Mouse (Mus musculus): ENCODE data around the gene Fem1a. TPM values are rescaled to one million over a fixed set of nuclear protein-coding genes. Genes with fewer than 3 reads are reported as not detected.
A peak's percentile ranks its signal among the peaks of the same experiment; 100 is the strongest.

Fem1a gene
- total and polyA plus RNA-seq, 3 experiments: 16.6 to 26.0 (median 17.5) TPM

DNA sequence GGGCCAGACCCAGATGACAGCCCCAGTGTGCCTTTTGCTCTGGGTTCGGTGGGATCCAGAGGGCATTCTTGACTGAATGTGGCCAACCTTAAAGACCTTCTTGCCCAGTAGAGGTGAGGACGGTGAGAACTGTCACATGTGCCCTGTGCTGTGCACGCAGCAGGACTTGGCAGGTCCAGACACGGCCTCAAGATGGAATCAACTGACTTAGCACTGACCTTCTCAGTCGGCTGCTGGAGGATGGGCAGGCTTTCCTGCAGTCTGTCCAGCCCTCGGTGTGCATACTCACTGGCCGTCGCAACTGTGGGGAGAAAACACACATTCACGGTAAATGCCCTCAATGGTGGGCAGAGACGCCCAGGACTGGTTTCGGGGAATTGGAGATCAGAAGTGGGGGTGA, 29.4 kb downstream of the Fem1a start:
- in situ Hi-C loops (cut with MboI; ENCODE audit: low pct_ligation_motif_present, low pct_unique_long_range_greater_than_20kb, low sequenced_read_pairs): no loop called here

DNA sequence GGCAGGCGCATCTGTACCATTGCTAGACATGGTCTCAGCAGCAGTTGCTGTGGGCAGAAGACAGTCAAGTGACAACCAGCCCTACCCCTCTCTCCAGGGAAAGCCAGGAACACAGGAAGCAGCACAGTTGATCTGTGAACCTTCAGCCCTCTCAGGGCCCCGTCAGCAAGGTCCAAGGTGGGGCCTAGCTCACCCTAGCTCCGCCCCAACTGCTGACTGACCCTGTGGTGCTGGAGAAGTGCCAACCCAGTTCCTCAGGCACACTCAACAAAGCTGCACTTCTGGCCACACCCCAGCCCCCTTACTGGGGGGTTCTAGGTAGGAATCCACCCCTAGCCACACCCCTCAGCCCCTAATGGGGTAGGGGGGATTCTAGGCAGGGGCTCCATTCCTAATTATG, 31.2 kb downstream of the Fem1a start:
- Histone ChIP-seq H3K27me3 (replicated peaks) (no peaks in the 10 kb centered on the region), H3K4me1 (ENCODE audit: control insufficient read depth in 1 of 2, insufficient read depth in 2 of 2) (peaks cover 21 to 53% of the 10 kb centered on the region in 2 experiments), H3K9me3 (replicated peaks; ENCODE audit: low read length) (no peaks in the 10 kb centered on the region), H3K27ac (ENCODE audit: insufficient read depth, low read depth) (no peak overlapping the region), H3K4me3 (replicated peaks in 1 of 3; ENCODE audit: low read depth in 2 of 3, low read length in 2 of 3, poor library complexity in 1 of 3) (peak overlapping the region in 1 of 3 experiments; percentile 4), H3K79me2 (replicated peaks; ENCODE audit: control insufficient read depth, extremely low read depth, insufficient read depth, poor library complexity, severe bottlenecking) (no peaks in the 10 kb centered on the region), H3K9ac (ENCODE audit: insufficient read depth, low read depth) (no peak overlapping the region), H3K36me3 (replicated peaks in 1 of 2; ENCODE audit: control insufficient read depth in 1 of 2, insufficient read depth in 1 of 2, low read length in 1 of 2) (peaks cover 32 to 44% of the 10 kb centered on the region in 2 experiments), H3K4me2 (ENCODE audit: insufficient read depth, low read depth, poor library complexity, severe bottlenecking) (no peak overlapping the region)
- no peak for DNase-seq (ENCODE audit: extremely low read depth)
- dilution Hi-C loops (cut with MboI; ENCODE audit: extremely low pct_ligation_motif_present, extremely low pct_unique_long_range_greater_than_20kb, low sequenced_read_pairs) (no loop called here), in situ Hi-C loops (cut with MboI; ENCODE audit: low pct_ligation_motif_present, low pct_unique_long_range_greater_than_20kb, low sequenced_read_pairs) (no loop called here)
- TF ChIP-seq EP300 (IDR thresholded peaks at IDR 0.05; ENCODE audit: low read length) (no peak), ELF1 (IDR thresholded peaks at IDR 0.05; ENCODE audit: low read depth, low read length) (no peak), RCOR1 (conservative IDR thresholded peaks at IDR 0.05; ENCODE audit: low read depth, low read length) (no peak), POLR2A (IDR thresholded peaks at IDR 0.05; ENCODE audit: low read depth, low read length) (no peak), SMC3 (IDR thresholded peaks at IDR 0.05; ENCODE audit: low read depth, low read length) (no peak), MEF2A (IDR thresholded peaks at IDR 0.05; ENCODE audit: borderline replicate concordance, low read depth, low read length) (no peak), CTCF (conservative IDR thresholded peaks at IDR 0.05 in 1 of 2, IDR thresholded peaks at IDR 0.05 in 1 of 2; ENCODE audit: low read depth in 2 of 2, low read length in 2 of 2) (no peak), TBP (conservative IDR thresholded peaks at IDR 0.05; ENCODE audit: low read depth, low read length) (no peak), POLR2AphosphoS2 (IDR thresholded peaks at IDR 0.05; ENCODE audit: low read depth, low read length) (no peak), E2F4 (IDR thresholded peaks at IDR 0.05; ENCODE audit: insufficient replicate concordance, low read depth, low read length) (no peak), JUND (conservative IDR thresholded peaks at IDR 0.05; ENCODE audit: low read depth, low read length) (no peak), MAFK (IDR thresholded peaks at IDR 0.05; ENCODE audit: insufficient replicate concordance, low read length) (no peak), CHD1 (IDR thresholded peaks at IDR 0.05; ENCODE audit: low read depth, low read length) (no peak), ZMIZ1 (IDR thresholded peaks at IDR 0.05; ENCODE audit: low read depth, low read length) (no peak), ZNF384 (IDR thresholded peaks at IDR 0.05; ENCODE audit: low read depth, low read length) (no peak), USF2 (conservative IDR thresholded peaks at IDR 0.05; ENCODE audit: low read depth, low read length) (no peak)

More for the DNA sequence above, 29.4 kb downstream of the Fem1a start:
- Histone ChIP-seq H3K4me2 (ENCODE audit: insufficient read depth, low read depth, poor library complexity, severe bottlenecking) (no peak overlapping the region), H3K27ac (ENCODE audit: insufficient read depth, low read depth) (no peak overlapping the region), H3K4me1 (ENCODE audit: control insufficient read depth in 1 of 2, insufficient read depth in 2 of 2) (peaks cover 17 to 47% of the 10 kb centered on the region in 2 experiments), H3K9me3 (replicated peaks; ENCODE audit: low read length) (no peaks in the 10 kb centered on the region), H3K36me3 (replicated peaks in 1 of 2; ENCODE audit: control insufficient read depth in 1 of 2, insufficient read depth in 1 of 2, low read length in 1 of 2) (peaks cover 40 to 57% of the 10 kb centered on the region in 2 experiments), H3K9ac (ENCODE audit: insufficient read depth, low read depth) (no peak overlapping the region), H3K27me3 (replicated peaks) (no peaks in the 10 kb centered on the region), H3K79me2 (replicated peaks; ENCODE audit: control insufficient read depth, extremely low read depth, insufficient read depth, poor library complexity, severe bottlenecking) (no peaks in the 10 kb centered on the region), H3K4me3 (replicated peaks in 1 of 3; ENCODE audit: low read depth in 2 of 3, low read length in 2 of 3, poor library complexity in 1 of 3) (no peak overlapping the region)
- TF ChIP-seq NRF1 (IDR thresholded peaks at IDR 0.05; ENCODE audit: low read depth, low read length): no peak
- TF ChIP-seq CTCF (conservative IDR thresholded peaks at IDR 0.05 in 1 of 2, IDR thresholded peaks at IDR 0.05 in 1 of 2; ENCODE audit: low read depth in 2 of 2, low read length in 2 of 2): no peak
- TF ChIP-seq MYC (IDR thresholded peaks at IDR 0.05; ENCODE audit: low read depth, low read length): no peak
- TF ChIP-seq NELFE (IDR thresholded peaks at IDR 0.05; ENCODE audit: low read depth, low read length): no peak
- no peak for TF ChIP-seq ETS1 (conservative IDR thresholded peaks at IDR 0.05; ENCODE audit: low read depth, low read length)
- TF ChIP-seq CHD2 (IDR thresholded peaks at IDR 0.05; ENCODE audit: low read length): no peak
- TF ChIP-seq MEF2A (IDR thresholded peaks at IDR 0.05; ENCODE audit: borderline replicate concordance, low read depth, low read length): no peak
- TF ChIP-seq CHD1 (IDR thresholded peaks at IDR 0.05; ENCODE audit: low read depth, low read length): no peak
- no peak for TF ChIP-seq E2F4 (IDR thresholded peaks at IDR 0.05; ENCODE audit: insufficient replicate concordance, low read depth, low read length)
- TF ChIP-seq ZMIZ1 (IDR thresholded peaks at IDR 0.05; ENCODE audit: low read depth, low read length): no peak
- no peak for TF ChIP-seq ZNF384 (IDR thresholded peaks at IDR 0.05; ENCODE audit: low read depth, low read length)
- TF ChIP-seq ZC3H11A (IDR thresholded peaks at IDR 0.05; ENCODE audit: low read depth, low read length): no peak
- no peak for TF ChIP-seq JUN (IDR thresholded peaks at IDR 0.05; ENCODE audit: insufficient read depth, low read depth, low read length)
- dilution Hi-C loops (cut with MboI; ENCODE audit: extremely low pct_ligation_motif_present, extremely low pct_unique_long_range_greater_than_20kb, low sequenced_read_pairs): no loop called here
- DNase-seq (ENCODE audit: extremely low read depth): no peak
